ENCODE assay signal across 10 mouse cellular contexts in the genomic region with DNA sequence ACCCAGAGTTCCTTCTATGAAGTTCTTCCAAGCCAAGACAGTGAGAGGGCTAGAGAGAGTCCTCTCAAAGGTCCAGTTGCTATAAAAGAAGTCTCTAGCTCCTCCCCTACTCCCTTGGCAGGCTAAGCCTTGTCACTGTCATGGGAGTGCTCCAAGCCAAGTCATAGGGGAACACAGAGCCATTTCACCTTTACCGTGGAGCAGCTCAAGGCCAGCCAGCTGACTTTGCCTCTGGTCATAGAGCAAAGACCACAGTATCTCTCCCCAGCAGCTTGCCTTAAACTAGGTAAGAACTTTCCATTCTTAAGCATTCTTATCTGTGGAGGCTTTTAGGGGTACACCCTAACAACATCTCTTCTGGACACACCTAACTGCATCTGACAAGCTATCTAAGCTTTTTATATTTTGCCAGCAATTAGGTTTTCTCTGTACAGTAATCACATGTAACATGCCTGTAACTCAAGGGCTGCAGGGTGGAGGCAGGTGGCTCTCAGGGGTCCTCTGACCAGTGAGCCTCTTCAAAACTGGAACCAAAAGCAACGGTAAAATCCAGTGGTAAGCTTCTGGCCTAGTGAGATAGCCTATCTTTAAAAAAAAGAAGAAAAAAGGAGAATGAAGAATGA. TPM values are rescaled to one million over a fixed set of nuclear protein-coding genes. Genes with fewer than 3 reads are reported as not detected.
DNase-seq lines count a peak whose midpoint lies in the region; ATAC-seq and TF ChIP-seq lines count a peak whose summit lies in the region.
"Had no signal": no experiment of that assay in that cellular context is flagged by ENCODE, and none has a peak within 500 bp of the region (broad histone marks: within the 10 kb centered on the region; RNA-seq: fewer than 3 reads in every experiment).

No protein-coding gene starts in this region.

- H3K4me1 ChIP-seq in stomach, embryonic 15.5 days: peaks cover 5% of the 10 kb centered on the region
- H3K4me1 ChIP-seq in stomach, postnatal 0 days (replicated peaks; ENCODE audit: control insufficient read depth, insufficient read depth): 0 out of 2 replicates have a peak, but pooled peaks cover 2% of the 10 kb centered on the region
- H3K4me1 ChIP-seq in heart, embryonic 15.5 days (replicated peaks): peaks cover 23% of the 10 kb centered on the region
- H3K4me1 ChIP-seq in hindbrain, embryonic 11.5 days (replicated peaks; ENCODE audit: control insufficient read depth, insufficient read depth, low read length): no peaks in the 10 kb centered on the region

- 83% methylated on average over 2 of the region's 2 CpGs for WGBS in stomach, embryonic 15.5 days
- 76% methylated on average over 2 of the region's 2 CpGs for WGBS in stomach, postnatal 0 days
- 73% methylated on average over 2 of the region's 2 CpGs for WGBS in heart, embryonic 15.5 days
- WGBS in hindbrain, embryonic 11.5 days: 83% methylated on average over 2 of the region's 2 CpGs

- no peak overlapping the region for H3K4me2 ChIP-seq in stomach, embryonic 15.5 days
- no peak overlapping the region for H3K4me2 ChIP-seq in stomach, postnatal 0 days (replicated peaks; ENCODE audit: low read depth)
- no peak overlapping the region for H3K4me2 ChIP-seq in heart, embryonic 15.5 days
- H3K4me2 ChIP-seq in hindbrain, embryonic 11.5 days (replicated peaks; ENCODE audit: low read depth, low read length): no peak overlapping the region
- H3K4me2 ChIP-seq: midbrain, embryonic 12.5 days had no signal

- H3K27ac ChIP-seq in stomach, embryonic 15.5 days: no peak overlapping the region
- H3K27ac ChIP-seq in stomach, postnatal 0 days (replicated peaks): no peak overlapping the region
- peak overlapping the region; percentile 41; the same call in 1 of the 2 replicates for H3K27ac ChIP-seq in heart, embryonic 15.5 days
- no peak overlapping the region for H3K27ac ChIP-seq in hindbrain, embryonic 11.5 days (ENCODE audit: low read depth, low read length)
- H3K27ac ChIP-seq: midbrain, embryonic 12.5 days had no signal

- TF ChIP-seq CTCF in stomach, postnatal 0 days (IDR thresholded peaks at IDR 0.05; ENCODE audit: low read depth): no peak

- 0 out of 2 replicates have a peak, but pooled peaks cover 5% of the 10 kb centered on the region for H3K36me3 ChIP-seq in stomach, embryonic 15.5 days
- no peaks in the 10 kb centered on the region for H3K36me3 ChIP-seq in stomach, postnatal 0 days (ENCODE audit: control insufficient read depth, insufficient read depth, low read length)
- peaks cover 6% of the 10 kb centered on the region; the same call in 1 of the 2 replicates for H3K36me3 ChIP-seq in heart, embryonic 15.5 days
- no peaks in the 10 kb centered on the region for H3K36me3 ChIP-seq in hindbrain, embryonic 11.5 days (ENCODE audit: control insufficient read depth, insufficient read depth, low read length)

- TF ChIP-seq EP300 in stomach, postnatal 0 days (optimal IDR thresholded peaks at IDR 0.05): no peak

- no peak for DNase-seq in stomach, postnatal 0 days (ENCODE audit: low spot score)
- peak; percentile 40 to 69 for DNase-seq in cerebellum, postnatal 14 days
- peak; percentile 91 for DNase-seq in skeletal muscle tissue, adult 2 months (ENCODE audit: low read depth, low spot score)
- DNase-seq in left cerebral cortex, postnatal 36 days (ENCODE audit: low spot score in 2 of 2): no peak
- DNase-seq in hindbrain, embryonic 11.5 days (ENCODE audit: low spot score): no peak
- no peak for DNase-seq in embryo, embryonic 11 days
- DNase-seq: thymus, postnatal 14 days had no signal

- no peak overlapping the region for H3K4me3 ChIP-seq in stomach, embryonic 15.5 days (replicated peaks)
- H3K4me3 ChIP-seq in stomach, postnatal 0 days (ENCODE audit: low read depth, low read length): no peak overlapping the region
- no peak overlapping the region for H3K4me3 ChIP-seq in heart, embryonic 15.5 days
- H3K4me3 ChIP-seq in hindbrain, embryonic 11.5 days (ENCODE audit: low read depth, low read length): no peak overlapping the region
- H3K4me3 ChIP-seq: midbrain, embryonic 12.5 days had no signal

- no peaks in the 10 kb centered on the region for H3K27me3 ChIP-seq in stomach, embryonic 15.5 days (replicated peaks)
- no peaks in the 10 kb centered on the region for H3K27me3 ChIP-seq in stomach, postnatal 0 days (ENCODE audit: control insufficient read depth, insufficient read depth, low read length)
- H3K27me3 ChIP-seq in heart, embryonic 15.5 days: no peaks in the 10 kb centered on the region
- no peaks in the 10 kb centered on the region for H3K27me3 ChIP-seq in hindbrain, embryonic 11.5 days (ENCODE audit: control insufficient read depth, insufficient read depth, low read length)
- H3K27me3 ChIP-seq: midbrain, embryonic 12.5 days had no signal

- ATAC-seq in stomach, embryonic 15.5 days (ENCODE audit: insufficient read depth, low FRiP score, low read depth): peak; percentile 12; the same call in 1 of the 2 replicates
- no peak for ATAC-seq in stomach, postnatal 0 days (ENCODE audit: low FRiP score, low TSS enrichment)
- ATAC-seq in heart, embryonic 15.5 days (replicated peaks; ENCODE audit: insufficient number of reproducible peaks, insufficient read depth, low FRiP score, low read depth): no peak
- no peak for ATAC-seq in hindbrain, embryonic 11.5 days (ENCODE audit: low FRiP score)

- intact Hi-C loops in left cerebral cortex, postnatal 36 days (cut with DNase I): no loop called here

- no peaks in the 10 kb centered on the region for H3K9me3 ChIP-seq in stomach, embryonic 15.5 days
- no peaks in the 10 kb centered on the region for H3K9me3 ChIP-seq in stomach, postnatal 0 days (ENCODE audit: control insufficient read depth, low read length)
- H3K9me3 ChIP-seq in heart, embryonic 15.5 days (replicated peaks): no peaks in the 10 kb centered on the region
- no peaks in the 10 kb centered on the region for H3K9me3 ChIP-seq in hindbrain, embryonic 11.5 days (ENCODE audit: control insufficient read depth, low read length)
- H3K9me3 ChIP-seq: midbrain, embryonic 12.5 days had no signal

- H3K9ac ChIP-seq in stomach, embryonic 15.5 days: no peak overlapping the region
- H3K9ac ChIP-seq in stomach, postnatal 0 days (ENCODE audit: low read length): no peak overlapping the region
- H3K9ac ChIP-seq in heart, embryonic 15.5 days: no peak overlapping the region
- no peak overlapping the region for H3K9ac ChIP-seq in hindbrain, embryonic 11.5 days (ENCODE audit: low read depth, low read length)
- H3K9ac ChIP-seq: midbrain, embryonic 12.5 days had no signal

RNA-seq across cellular contexts. Expression of gene Ppp6r2, which starts 4.4 kb away (rescaled TPM):
- 25.4 and 28.5 TPM in 2 replicates for polyA plus RNA-seq in stomach, embryonic 15.5 days (2015; fragmentation: Nextera tagmentation; extraction: Ambion mirVana)
- polyA plus RNA-seq in stomach, postnatal 0 days (2015; fragmentation: Nextera tagmentation; extraction: Ambion mirVana): 16.2 and 17.2 TPM in 2 replicates
- polyA plus RNA-seq in heart, embryonic 15.5 days (2015; fragmentation: Nextera tagmentation; extraction: Ambion mirVana): 18.6 and 22.7 TPM in 2 replicates
- total RNA-seq in left cerebral cortex, postnatal 36 days (2021): 100 to 1,000 TPM; 162 to 167 TPM
- polyA plus RNA-seq in hindbrain, embryonic 11.5 days (2014; fragmentation: Nextera tagmentation; extraction: Ambion mirVana): 42.1 and 46.0 TPM in 2 replicates

RNA-seq across cellular contexts. Expression of gene Dennd6b, which starts 19.4 kb away (rescaled TPM):
- polyA plus RNA-seq in stomach, embryonic 15.5 days (2015; fragmentation: Nextera tagmentation; extraction: Ambion mirVana): 12.5 and 14.9 TPM in 2 replicates
- 4.1 and 5.3 TPM in 2 replicates for polyA plus RNA-seq in stomach, postnatal 0 days (2015; fragmentation: Nextera tagmentation; extraction: Ambion mirVana)
- polyA plus RNA-seq in heart, embryonic 15.5 days (2015; fragmentation: Nextera tagmentation; extraction: Ambion mirVana): 15.3 and 18.2 TPM in 2 replicates
- 10 to 100 TPM; 39.9 to 52.2 TPM for total RNA-seq in left cerebral cortex, postnatal 36 days (2021)
- polyA plus RNA-seq in hindbrain, embryonic 11.5 days (2014; fragmentation: Nextera tagmentation; extraction: Ambion mirVana): 28.3 and 31.2 TPM in 2 replicates

RNA-seq across cellular contexts. Expression of gene Plxnb2, which starts 35.1 kb away (rescaled TPM):
- 128 and 129 TPM in 2 replicates for polyA plus RNA-seq in stomach, embryonic 15.5 days (2015; fragmentation: Nextera tagmentation; extraction: Ambion mirVana)
- polyA plus RNA-seq in stomach, postnatal 0 days (2015; fragmentation: Nextera tagmentation; extraction: Ambion mirVana): 75.2 and 85.9 TPM in 2 replicates
- polyA plus RNA-seq in heart, embryonic 15.5 days (2015; fragmentation: Nextera tagmentation; extraction: Ambion mirVana): 76.5 and 109 TPM in 2 replicates
- 10 to 100 TPM; 42.2 to 54.0 TPM for total RNA-seq in left cerebral cortex, postnatal 36 days (2021)
- 97.4 and 104 TPM in 2 replicates for polyA plus RNA-seq in hindbrain, embryonic 11.5 days (2014; fragmentation: Nextera tagmentation; extraction: Ambion mirVana)

Comparison
In these comparisons a context has a peak if more than half of its experiments do, and no peak if none do; other contexts are left out.
1. DNase-seq: peak in cerebellum, postnatal 14 days (2 of 2) and skeletal muscle tissue, adult 2 months (single experiment); none in stomach, postnatal 0 days (single experiment), left cerebral cortex, postnatal 36 days (0 of 2), hindbrain, embryonic 11.5 days (single experiment) and embryo, embryonic 11 days (single experiment).